Mouse (Mus musculus): ENCODE results near the gene Atp5d. TPM values are rescaled to one million over a fixed set of nuclear protein-coding genes. Genes with fewer than 3 reads are reported as not detected.

The Atp5d gene
- total and polyA plus RNA-seq, 2 experiments from 2014 or later: 154 to 633 TPM

GRCm38 (mm10) chr10:80149291-80150225 lies 11.1 kb downstream of the Atp5d start:
- Histone ChIP-seq H3K9ac (peak overlapping the region; percentile 100), H3K36me3 (ENCODE audit: insufficient read depth) (peaks cover 27% of the 10 kb centered on the region), H3K4me3 (ENCODE audit: low read depth, low read length) (peak overlapping the region; percentile 98), H3K4me2 (ENCODE audit: low read depth) (peak overlapping the region; percentile 95), H3K9me3 (ENCODE audit: low read length) (no peaks in the 10 kb centered on the region), H3K27me3 (ENCODE audit: insufficient read depth, low read length) (no peaks in the 10 kb centered on the region), H3K4me1 (ENCODE audit: insufficient read depth) (peaks cover 18% of the 10 kb centered on the region), H3K27ac (ENCODE audit: low read depth, low read length) (peak overlapping the region; percentile 100)
- ATAC-seq: peak; percentile 84
- no peak for TF ChIP-seq CTCF (IDR thresholded peaks at IDR 0.05; ENCODE audit: low read depth)
- DNase-seq: peak; percentile 99
- 2% methylated on average over 88 of the region's 88 CpGs for WGBS

DNA sequence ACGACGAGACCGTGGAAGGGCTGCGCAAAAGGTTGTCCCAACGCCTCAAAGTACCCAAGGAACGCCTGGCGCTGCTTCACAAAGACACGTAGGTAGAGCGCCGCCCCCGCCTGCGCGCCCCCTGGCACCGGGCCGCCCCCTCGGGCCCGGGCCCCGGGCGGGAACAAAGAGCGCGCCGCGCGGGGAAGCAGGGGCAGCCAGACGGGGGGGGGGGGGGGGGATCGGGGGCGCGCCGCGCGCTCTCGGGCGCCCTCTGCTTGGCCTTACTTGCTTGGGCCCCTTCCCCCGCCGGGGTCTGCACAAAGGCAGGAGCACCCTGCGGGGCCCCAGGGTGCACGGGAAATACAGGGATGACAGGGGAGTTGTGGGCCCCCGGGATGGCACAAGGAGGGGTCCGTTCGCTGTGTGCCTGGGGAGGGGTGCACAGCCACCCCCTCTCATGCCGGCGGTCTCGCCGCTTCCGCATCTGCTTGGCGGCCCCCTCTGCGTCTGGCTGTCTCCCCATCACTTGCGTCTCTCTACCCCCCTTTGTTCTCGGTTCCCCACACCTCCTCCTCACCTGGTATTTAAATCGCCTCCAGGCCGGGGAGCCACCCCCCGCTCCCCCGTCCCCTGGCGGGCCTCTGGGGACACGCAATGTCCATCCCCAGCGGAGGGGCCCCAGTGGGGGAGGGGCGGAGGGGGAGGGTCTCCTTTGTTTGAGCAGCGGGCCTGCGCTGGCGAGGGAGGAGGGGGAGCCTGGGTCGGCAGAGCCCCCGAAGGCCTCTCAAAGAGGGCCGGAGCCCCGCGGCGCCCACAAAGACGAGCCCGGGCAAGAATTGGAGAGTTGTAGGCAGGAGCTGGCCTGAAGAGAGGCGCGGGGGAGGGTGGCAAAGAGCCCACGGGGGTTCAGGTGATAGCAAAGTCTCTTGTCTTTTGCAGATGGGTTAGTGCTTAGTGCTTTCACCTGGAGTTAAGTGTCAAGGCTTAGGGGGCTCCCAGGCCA lies 12.1 kb downstream of the Atp5d start:
- H3K4me1 ChIP-seq (ENCODE audit: insufficient read depth): peaks cover 18% of the 10 kb centered on the region
- peak overlapping the region; percentile 100 for H3K27ac ChIP-seq (ENCODE audit: low read depth, low read length)
- no peaks in the 10 kb centered on the region for H3K27me3 ChIP-seq (ENCODE audit: insufficient read depth, low read length)
- H3K9ac ChIP-seq: peak overlapping the region; percentile 100
- no peaks in the 10 kb centered on the region for H3K9me3 ChIP-seq (ENCODE audit: low read length)
- ATAC-seq: peak; percentile 15; the same call in 1 of the 2 replicates
- peak overlapping the region; percentile 95 for H3K4me2 ChIP-seq (ENCODE audit: low read depth)
- no peak for TF ChIP-seq CTCF (IDR thresholded peaks at IDR 0.05; ENCODE audit: low read depth)
- peak overlapping the region; percentile 98 for H3K4me3 ChIP-seq (ENCODE audit: low read depth, low read length)
- H3K36me3 ChIP-seq (ENCODE audit: insufficient read depth): peaks cover 29% of the 10 kb centered on the region
- WGBS: under 1% methylated on average over 53 of the region's 71 CpGs
- peak; percentile 90 for DNase-seq

GRCm38 (mm10) chr10:80151211-80152034 lies 13.0 kb downstream of the Atp5d start:
- Histone ChIP-seq H3K9me3 (ENCODE audit: low read length) (no peaks in the 10 kb centered on the region), H3K27me3 (ENCODE audit: insufficient read depth, low read length) (no peaks in the 10 kb centered on the region), H3K4me1 (ENCODE audit: insufficient read depth) (peaks cover 18% of the 10 kb centered on the region), H3K9ac (peak overlapping the region; percentile 100), H3K4me3 (ENCODE audit: low read depth, low read length) (peak overlapping the region; percentile 98), H3K36me3 (ENCODE audit: insufficient read depth) (peaks cover 38% of the 10 kb centered on the region), H3K4me2 (ENCODE audit: low read depth) (peak overlapping the region; percentile 95), H3K27ac (ENCODE audit: low read depth, low read length) (peak overlapping the region; percentile 100)
- no peak for TF ChIP-seq CTCF (IDR thresholded peaks at IDR 0.05; ENCODE audit: low read depth)
- no peak for ATAC-seq
- under 1% methylated on average over 21 of the region's 26 CpGs for WGBS
- peak; percentile 73 for DNase-seq

DNA sequence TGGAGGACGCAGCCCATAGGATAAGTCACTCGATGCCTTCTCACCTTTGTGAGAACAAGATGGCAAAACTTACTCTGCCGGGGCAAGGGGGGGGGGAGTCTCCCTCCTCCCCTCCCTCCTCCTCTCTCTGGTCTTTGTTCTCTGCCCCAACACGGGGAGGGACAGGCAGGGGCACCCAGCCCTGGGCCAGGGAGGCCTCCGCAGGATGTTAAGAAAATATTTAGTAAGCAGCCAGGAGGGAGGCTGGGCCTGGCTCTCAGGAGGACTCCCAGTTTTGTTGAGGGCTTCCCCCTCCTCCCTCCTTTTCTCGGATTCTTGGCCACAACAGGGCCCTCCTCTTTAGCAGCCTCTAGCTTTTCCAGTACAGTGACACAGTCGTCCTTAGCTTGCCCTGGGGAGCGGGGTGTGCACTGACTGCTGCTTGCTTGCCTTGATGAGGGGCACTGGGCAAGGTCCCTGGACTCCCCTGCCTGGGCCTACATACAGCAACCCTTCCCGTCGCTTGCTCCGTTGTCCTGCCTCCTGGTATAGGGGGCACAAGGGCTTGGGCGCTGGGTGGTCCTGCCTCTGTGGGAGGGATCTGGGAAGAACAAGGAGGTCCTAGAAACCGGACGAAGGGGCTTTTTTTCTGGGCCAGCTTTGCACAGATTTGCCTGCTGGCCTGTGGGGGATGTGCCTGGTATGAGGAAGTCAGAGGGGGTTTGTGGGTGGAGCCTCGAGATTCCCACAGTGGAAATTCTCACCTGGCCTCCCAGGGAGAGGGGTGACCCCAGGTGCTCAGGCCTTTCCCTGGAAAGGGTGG lies 13.8 kb downstream of the Atp5d start:
- Histone ChIP-seq H3K27me3 (ENCODE audit: insufficient read depth, low read length) (no peaks in the 10 kb centered on the region), H3K4me2 (ENCODE audit: low read depth) (peak overlapping the region; percentile 95), H3K36me3 (ENCODE audit: insufficient read depth) (peaks cover 46% of the 10 kb centered on the region), H3K4me3 (ENCODE audit: low read depth, low read length) (peak overlapping the region; percentile 98), H3K9me3 (ENCODE audit: low read length) (no peaks in the 10 kb centered on the region), H3K4me1 (ENCODE audit: insufficient read depth) (peaks cover 18% of the 10 kb centered on the region), H3K9ac (peak overlapping the region; percentile 100), H3K27ac (ENCODE audit: low read depth, low read length) (peak overlapping the region; percentile 100)
- DNase-seq: peak; percentile 47
- TF ChIP-seq CTCF (IDR thresholded peaks at IDR 0.05; ENCODE audit: low read depth): no peak
- no peak for ATAC-seq
- WGBS: 4% methylated on average over 15 of the region's 15 CpGs

- Histone ChIP-seq H3K27ac (ENCODE audit: low read depth, low read length) (peak overlapping the region; percentile 100), H3K9me3 (ENCODE audit: low read length) (no peaks in the 10 kb centered on the region), H3K36me3 (ENCODE audit: insufficient read depth) (peaks cover 50% of the 10 kb centered on the region), H3K9ac (peak overlapping the region; percentile 100), H3K4me1 (ENCODE audit: insufficient read depth) (peaks cover 18% of the 10 kb centered on the region), H3K27me3 (ENCODE audit: insufficient read depth, low read length) (no peaks in the 10 kb centered on the region), H3K4me2 (ENCODE audit: low read depth) (peak overlapping the region; percentile 95), H3K4me3 (ENCODE audit: low read depth, low read length) (peak overlapping the region; percentile 98)
- DNase-seq (no peak), ATAC-seq (no peak)
- 31% methylated on average over 3 of the region's 3 CpGs for WGBS
- TF ChIP-seq CTCF (IDR thresholded peaks at IDR 0.05; ENCODE audit: low read depth): no peak
Observed at GRCm38 (mm10) chr10:80152873-80153260, 14.4 kb downstream of the Atp5d start.
